Mouse (Mus musculus) CH12.LX (cell line): Measurements from ENCODE around the gene Itpr1. TPM values are rescaled to one million over a fixed set of nuclear protein-coding genes. Genes with fewer than 3 reads are reported as not detected.
A peak's percentile ranks its signal among the peaks of the same experiment; 100 is the strongest.

Experiments
- DNase-seq: peaks from one replicate; pipeline ENCODE4 v3.0.0-alpha.2; 2013; ENCODE audit errors: extremely low read depth
- H3K27ac ChIP-seq: 2 replicates; pipeline ENCODE4 v1.5.1; 2012; ENCODE audit warnings: low read depth, mild to moderate bottlenecking, control low read depth, moderate library complexity; ENCODE audit not compliant: insufficient read depth
- H3K27me3 ChIP-seq: replicated peaks from 2 replicates; pipeline ENCODE3; 2012; ENCODE audit warnings: inconsistent platforms
- H3K36me3 ChIP-seq, 2 experiments: replicated peaks in 1 of 2; 2 replicates each; pipeline versions ENCODE3 to v1.6.1; 2012; ENCODE audit warnings: inconsistent platforms in 1 of 2, low read length in 1 of 2, mild to moderate bottlenecking in 1 of 2, mixed read lengths in 1 of 2, moderate library complexity in 1 of 2; ENCODE audit not compliant: control insufficient read depth in 1 of 2, insufficient read depth in 1 of 2
- H3K4me1 ChIP-seq, 2 experiments: 2 replicates each; pipeline ENCODE4 v1.6.1; 2012; ENCODE audit warnings: inconsistent platforms in 1 of 2, moderate library complexity in 1 of 2; ENCODE audit not compliant: insufficient read depth in 2 of 2, control insufficient read depth in 1 of 2
- H3K4me2 ChIP-seq: 2 replicates; pipeline ENCODE4 v1.6.1; 2012; ENCODE audit warnings: low read depth, mild to moderate bottlenecking, control low read depth; ENCODE audit not compliant: poor library complexity, insufficient read depth, severe bottlenecking
- H3K4me3 ChIP-seq, 3 experiments: fragments of 150-350 bp in 1 of 3; sonication (generic) in 1 of 3; replicated peaks in 1 of 3; 2 replicates each; pipeline versions ENCODE3 to v1.5.1; 2011 to 2012; ENCODE audit warnings: low read depth in 2 of 3, low read length in 2 of 3, mild to moderate bottlenecking in 2 of 3, moderate library complexity in 2 of 3, control low read depth in 1 of 3, improper control_type of control experiment in 1 of 3, inconsistent platforms in 1 of 3, mixed read lengths in 1 of 3; ENCODE audit not compliant: poor library complexity in 1 of 3
- H3K79me2 ChIP-seq: replicated peaks from 2 replicates; pipeline ENCODE4 v1.6.1; 2012; ENCODE audit warnings: mild to moderate bottlenecking, moderate library complexity; ENCODE audit not compliant: control insufficient read depth, poor library complexity, insufficient read depth, severe bottlenecking; ENCODE audit errors: extremely low read depth
- H3K9ac ChIP-seq: 2 replicates; pipeline ENCODE4 v1.6.1; 2012; ENCODE audit warnings: low read depth, mild to moderate bottlenecking, control low read depth, moderate library complexity; ENCODE audit not compliant: insufficient read depth
- H3K9me3 ChIP-seq: replicated peaks from 2 replicates; pipeline ENCODE3; 2012; ENCODE audit warnings: low read length, inconsistent platforms, mixed read lengths
- BHLHE40 ChIP-seq: IDR thresholded peaks from 2 replicates; pipeline ENCODE4 v1.6.1; 2011; ENCODE audit warnings: mild to moderate bottlenecking, low read depth, low read length, improper control_type of control experiment
- CHD2 ChIP-seq: IDR thresholded peaks from 2 replicates; pipeline ENCODE4 v1.6.1; 2011; ENCODE audit warnings: low read length, improper control_type of control experiment
- CTCF ChIP-seq, 2 experiments: IDR thresholded peaks in 1 of 2; conservative IDR thresholded peaks in 1 of 2; 2 replicates each; pipeline ENCODE4 v1.5.1; 2011 to 2012; ENCODE audit warnings: low read depth in 2 of 2, low read length in 2 of 2, improper control_type of control experiment in 1 of 2, inconsistent platforms in 1 of 2, mild to moderate bottlenecking in 1 of 2, moderate library complexity in 1 of 2
- E2F4 ChIP-seq: IDR thresholded peaks from 2 replicates; pipeline ENCODE4 v1.6.1; 2011; ENCODE audit warnings: low read depth, low read length, improper control_type of control experiment; ENCODE audit not compliant: insufficient replicate concordance
- ELF1 ChIP-seq: IDR thresholded peaks from 2 replicates; pipeline ENCODE4 v1.6.1; 2014; ENCODE audit warnings: low read depth, mild to moderate bottlenecking, inconsistent platforms, low read length, improper control_type of control experiment
- EP300 ChIP-seq: IDR thresholded peaks from 2 replicates; pipeline ENCODE4 v1.6.1; 2011; ENCODE audit warnings: low read length, improper control_type of control experiment
- ETS1 ChIP-seq: conservative IDR thresholded peaks from 2 replicates; pipeline ENCODE4 v1.6.1; 2012; ENCODE audit warnings: low read depth, mild to moderate bottlenecking, inconsistent platforms, low read length, improper control_type of control experiment, moderate library complexity
- GABPA ChIP-seq: IDR thresholded peaks from 2 replicates; pipeline ENCODE4 v1.6.1; 2012; ENCODE audit warnings: low read depth, low read length, improper control_type of control experiment, inconsistent platforms; ENCODE audit not compliant: insufficient replicate concordance
- HCFC1 ChIP-seq: IDR thresholded peaks from 2 replicates; pipeline ENCODE4 v1.6.1; 2012; ENCODE audit warnings: low read depth, mild to moderate bottlenecking, inconsistent platforms, low read length, improper control_type of control experiment
- IRF4 ChIP-seq: IDR thresholded peaks from 2 replicates; pipeline ENCODE4 v1.6.1; 2014; ENCODE audit warnings: low read depth, mild to moderate bottlenecking, inconsistent platforms, low read length, improper control_type of control experiment
- JUN ChIP-seq: IDR thresholded peaks from 2 replicates; pipeline ENCODE4 v1.6.1; 2011; ENCODE audit warnings: low read depth, mild to moderate bottlenecking, low read length, improper control_type of control experiment, moderate library complexity; ENCODE audit not compliant: insufficient read depth
- KAT2A ChIP-seq: IDR thresholded peaks from 2 replicates; pipeline ENCODE4 v1.6.1; 2012; ENCODE audit warnings: low read length, improper control_type of control experiment, inconsistent platforms; ENCODE audit not compliant: insufficient replicate concordance
- MAX ChIP-seq: IDR thresholded peaks from 2 replicates; pipeline ENCODE4 v1.6.1; 2011; ENCODE audit warnings: low read length, improper control_type of control experiment
- MEF2A ChIP-seq: IDR thresholded peaks from 2 replicates; pipeline ENCODE4 v1.6.1; 2014; ENCODE audit warnings: low read depth, mild to moderate bottlenecking, inconsistent platforms, low read length, improper control_type of control experiment, borderline replicate concordance
- MYC ChIP-seq: IDR thresholded peaks from 2 replicates; pipeline ENCODE4 v1.6.1; 2011; ENCODE audit warnings: low read depth, mild to moderate bottlenecking, improper control_type of control experiment, low read length
- POLR2A ChIP-seq: IDR thresholded peaks from 2 replicates; pipeline ENCODE4 v1.6.1; 2011; ENCODE audit warnings: low read depth, mild to moderate bottlenecking, improper control_type of control experiment, low read length
- SIN3A ChIP-seq: IDR thresholded peaks from 2 replicates; pipeline ENCODE4 v1.6.1; 2012; ENCODE audit warnings: low read length, improper control_type of control experiment, inconsistent platforms
- TCF12 ChIP-seq: IDR thresholded peaks from 2 replicates; pipeline ENCODE4 v1.6.1; 2014; ENCODE audit warnings: low read depth, mild to moderate bottlenecking, inconsistent platforms, low read length, improper control_type of control experiment
- UBTF ChIP-seq: IDR thresholded peaks from 2 replicates; pipeline ENCODE4 v1.6.1; 2012; ENCODE audit warnings: low read depth, mild to moderate bottlenecking, inconsistent platforms, low read length, improper control_type of control experiment, moderate library complexity
- ZC3H11A ChIP-seq: IDR thresholded peaks from 2 replicates; pipeline ENCODE4 v1.6.1; 2012; ENCODE audit warnings: low read depth, mild to moderate bottlenecking, inconsistent platforms, low read length, improper control_type of control experiment
- ZKSCAN1 ChIP-seq: IDR thresholded peaks from 2 replicates; pipeline ENCODE4 v1.6.1; 2012; ENCODE audit warnings: low read depth, inconsistent platforms, low read length, improper control_type of control experiment, borderline replicate concordance
- ZMIZ1 ChIP-seq: IDR thresholded peaks from 2 replicates; pipeline ENCODE4 v1.6.1; 2012; ENCODE audit warnings: low read depth, mild to moderate bottlenecking, inconsistent platforms, low read length, improper control_type of control experiment
- dilution Hi-C: fragments of 300-500 bp; cut with MboI; formaldehyde crosslinking; loops from 2 replicates; pipeline ENCODE4 v1.14.3; 2020; ENCODE audit warnings: low sequenced_read_pairs; ENCODE audit not compliant: extremely low pct_unique_long_range_greater_than_20kb, extremely low pct_ligation_motif_present
- in situ Hi-C: fragments of 300-500 bp; cut with MboI; formaldehyde crosslinking; loops from 3 replicates; pipeline ENCODE4 v1.14.3; 2019; ENCODE audit warnings: low sequenced_read_pairs, low pct_ligation_motif_present, low pct_unique_long_range_greater_than_20kb, mixed read lengths
- polyA plus RNA-seq: library from polyadenylated mRNA; unstranded; fragments of >175 nt; gene quantifications from 2 replicates; pipeline ENCODE4 v1.2.1, GENCODE M21; 2012; ENCODE audit warnings: low read depth; ENCODE audit not compliant: insufficient read length
- total RNA-seq, 2 experiments: library from RNA; depleted of rRNA; stranded (reverse); fragments of 300-350 nt in 1 of 2; fragments of >200 nt in 1 of 2; gene quantifications; 2 replicates each; pipeline ENCODE4 v1.2.3; 2012 to 2014

The Itpr1 gene
- total and polyA plus RNA-seq, 3 experiments, result 42.8 to 73.1 (median 53.4) TPM

DNA sequence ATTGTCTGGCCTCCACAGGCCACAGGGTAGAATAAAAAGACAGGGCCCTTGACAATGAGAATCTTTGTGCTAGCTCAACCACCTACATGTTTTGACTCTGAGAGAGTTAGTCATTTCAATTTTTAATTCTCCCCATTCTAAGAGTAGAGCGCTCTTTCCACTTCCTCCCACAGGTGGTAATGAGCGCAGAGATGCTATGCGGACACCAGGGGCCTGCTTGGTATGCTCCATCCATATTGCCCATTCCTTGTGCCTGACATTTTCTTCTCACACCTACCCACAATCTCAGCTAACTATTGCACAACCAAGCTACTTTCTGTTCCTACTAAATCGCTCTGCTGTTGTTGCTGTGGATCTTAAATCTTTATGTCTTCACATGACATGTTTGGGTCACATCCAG lies 341.5 kb downstream of the Itpr1 start:
- H3K27ac ChIP-seq, result peak overlapping the region; percentile 97
- DNase-seq, result no peak
- H3K4me3 ChIP-seq, result no peak overlapping the region
- in situ Hi-C loops, result loop anchor here (5.0 kb wide), 1 partner anchor 108 kb away; the partner anchor contains the start of gene Bhlhe40
- TF ChIP-seq TCF12 (no peak), KAT2A (no peak), MEF2A (no peak), HCFC1 (no peak), MAX (no peak), ELF1 (no peak), BHLHE40 (0 out of 2 replicates have a peak, but pooled peaks have one; percentile 11), CHD2 (no peak), GABPA (no peak), UBTF (no peak), E2F4 (no peak), ETS1 (0 out of 2 replicates have a peak, but pooled peaks have one; percentile 8), IRF4 (no peak), ZKSCAN1 (no peak), JUN (no peak), MYC (no peak), ZC3H11A (no peak), POLR2A (no peak), CTCF (conservative IDR thresholded peaks at IDR 0.05 in 1 of 2, IDR thresholded peaks at IDR 0.05 in 1 of 2; ENCODE audit: low read depth in 2 of 2, low read length in 2 of 2) (no peak), ZMIZ1 (no peak), SIN3A (0 out of 2 replicates have a peak, but pooled peaks have one; percentile 17)
- no peak overlapping the region for H3K9ac ChIP-seq
- no peak overlapping the region for H3K4me2 ChIP-seq
- peaks cover 45 to 82% of the 10 kb centered on the region in 2 experiments for H3K4me1 ChIP-seq
- H3K9me3 ChIP-seq, result peaks cover 5% of the 10 kb centered on the region
- H3K79me2 ChIP-seq, result no peaks in the 10 kb centered on the region
- dilution Hi-C loops, result no loop called here
- no peaks in the 10 kb centered on the region for H3K27me3 ChIP-seq
- H3K36me3 ChIP-seq, result peaks cover 0 to 22% of the 10 kb centered on the region in 2 experiments

DNA sequence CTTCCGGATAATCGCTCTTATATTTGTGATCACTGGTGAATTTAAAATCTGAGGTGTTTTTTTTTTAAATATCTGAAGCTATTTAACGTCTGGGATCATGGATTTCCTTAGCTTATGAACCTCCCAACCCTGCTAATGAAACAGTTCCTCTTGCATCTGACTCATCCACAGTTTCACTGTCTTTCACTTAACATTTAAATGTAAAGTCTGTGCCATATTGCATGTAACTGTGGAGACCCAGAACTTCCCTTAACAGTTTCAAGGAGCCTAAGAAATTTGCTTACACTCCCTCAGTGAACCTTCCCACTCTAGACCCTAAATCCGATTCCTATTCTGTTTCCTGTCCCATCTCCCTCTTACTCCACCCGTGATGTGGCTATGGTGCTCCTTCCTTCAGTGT lies 342.0 kb downstream of the Itpr1 start:
- TF ChIP-seq BHLHE40 (no peak), E2F4 (no peak), TCF12 (0 out of 2 replicates have a peak, but pooled peaks have one; percentile 13), EP300 (peak; percentile 10; the same call in 1 of the 2 replicates)
- peaks cover 0 to 22% of the 10 kb centered on the region in 2 experiments for H3K36me3 ChIP-seq
- H3K27me3 ChIP-seq, result no peaks in the 10 kb centered on the region
- in situ Hi-C loops (loop anchor here (5.0 kb wide), 1 partner anchor 107 kb away; the partner anchor contains the start of gene Bhlhe40), dilution Hi-C loops (no loop called here)
- H3K4me2 ChIP-seq, result no peak overlapping the region
- no peak overlapping the region for H3K9ac ChIP-seq
- peak overlapping the region; percentile 53; the same call in 1 of the 2 replicates for H3K27ac ChIP-seq
- no peak overlapping the region for H3K4me3 ChIP-seq
- H3K4me1 ChIP-seq, result peaks cover 45 to 83% of the 10 kb centered on the region in 2 experiments
- H3K79me2 ChIP-seq, result no peaks in the 10 kb centered on the region
- no peak for DNase-seq
- H3K9me3 ChIP-seq, result peaks cover 5% of the 10 kb centered on the region
